Mouse (Mus musculus): ENCODE data around the gene Zmym4.
"Not testable (repeated sequence)": the region's sequence is repeated elsewhere in the genome, so short reads cannot be mapped to it uniquely, and the experiment has no call there.

Zmym4 gene

DNA sequence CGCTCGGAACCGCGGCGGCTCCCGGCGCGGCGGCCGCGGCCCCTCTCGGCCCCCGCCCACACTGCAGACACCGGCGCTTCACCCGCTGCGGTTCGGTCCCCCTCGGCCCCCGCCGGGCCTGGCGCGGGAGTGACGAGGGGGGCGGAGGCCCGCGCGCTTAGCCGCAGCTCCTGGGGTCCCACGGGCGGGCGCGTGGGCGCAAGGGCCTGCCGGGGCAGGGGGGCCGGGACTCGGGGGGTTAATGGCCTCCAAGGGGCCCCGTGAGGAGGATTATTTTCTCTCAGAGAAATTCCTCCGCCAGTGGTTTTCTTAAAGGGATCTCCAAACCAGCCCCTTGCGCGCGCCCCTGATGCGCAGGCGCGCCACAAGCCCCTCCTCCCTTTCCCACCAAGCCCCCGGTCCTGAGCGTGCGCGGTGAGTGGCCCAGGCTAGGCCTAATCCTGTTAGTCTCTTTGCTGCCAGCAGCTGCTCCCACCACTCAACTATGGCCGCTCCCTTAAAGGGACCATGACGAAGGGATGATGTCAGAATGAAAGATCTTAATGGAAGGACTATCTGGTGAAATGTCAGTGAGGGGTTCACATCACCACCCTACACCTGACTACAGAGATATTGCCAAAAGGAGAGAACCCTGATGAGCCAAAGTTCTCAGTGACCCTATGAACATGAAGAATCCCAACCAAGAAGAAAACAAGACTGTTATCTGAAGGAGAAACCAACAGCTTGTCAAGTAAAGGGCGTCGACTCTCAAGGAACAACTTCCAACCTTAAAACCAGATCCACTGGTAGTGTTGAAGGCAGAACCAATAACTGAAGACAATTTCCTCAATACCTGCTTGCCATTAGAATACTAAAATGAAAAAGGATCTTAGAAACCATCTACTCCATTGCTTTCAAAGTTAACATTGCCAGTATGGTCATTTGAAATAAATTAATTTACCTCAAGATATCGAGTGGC lies at the start of gene Zmym4:
Gene Zmym4 (minus strand): TSS at position 272 of the 958 bp plus-strand sequence.
- Histone ChIP-seq H3K27me3 (ENCODE audit: insufficient read depth, low read length) (no peaks in the 10 kb centered on the region), H3K36me3 (ENCODE audit: insufficient read depth, low read length) (0 out of 2 replicates have a peak, but pooled peaks cover 5% of the 10 kb centered on the region), H3K4me1 (replicated peaks; ENCODE audit: low read depth, low read length) (peaks cover 28% of the 10 kb centered on the region), H3K9me3 (ENCODE audit: low read length) (no peaks in the 10 kb centered on the region), H3K4me3 (replicated peaks; ENCODE audit: low read length) (peak within 1 kb of the TSS; percentile 94)
- TF ChIP-seq POU5F1 (IDR thresholded peaks at IDR 0.05; ENCODE audit: borderline replicate concordance, low read length), result no peak
- no peak for TF ChIP-seq CTCF (conservative IDR thresholded peaks at IDR 0.05; ENCODE audit: low read length)
- TF ChIP-seq NANOG (IDR thresholded peaks at IDR 0.05; ENCODE audit: borderline replicate concordance, low read length), result no peak

DNA sequence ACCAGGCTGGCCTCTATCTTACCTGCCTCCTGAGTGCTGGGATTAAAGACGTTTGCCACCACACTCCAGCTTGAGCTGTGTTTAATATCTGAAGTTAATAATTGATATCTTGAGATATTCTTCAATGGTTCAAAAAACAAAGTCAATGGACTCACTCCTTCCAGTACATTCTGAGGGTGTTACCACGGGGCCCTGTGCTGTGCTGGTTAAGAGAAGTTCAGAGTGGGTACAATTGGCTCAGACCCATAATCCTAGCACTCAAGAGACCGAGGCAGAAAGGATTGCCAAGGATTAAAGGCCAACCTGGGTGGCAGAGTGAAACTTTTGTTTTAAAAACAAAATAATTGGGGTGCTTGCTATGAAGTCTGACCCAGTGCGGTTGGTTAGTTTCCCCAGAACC lies 48.4 kb upstream of the Zmym4 start:
- TF ChIP-seq CTCF (conservative IDR thresholded peaks at IDR 0.05; ENCODE audit: low read length) (no peak), NANOG (IDR thresholded peaks at IDR 0.05; ENCODE audit: borderline replicate concordance, low read length) (no peak), POU5F1 (IDR thresholded peaks at IDR 0.05; ENCODE audit: borderline replicate concordance, low read length) (no peak)
- Histone ChIP-seq H3K4me3 (replicated peaks; ENCODE audit: low read length) (no peak overlapping the region), H3K9me3 (ENCODE audit: low read length) (no peaks in the 10 kb centered on the region), H3K4me1 (replicated peaks; ENCODE audit: low read depth, low read length) (peaks cover 25% of the 10 kb centered on the region), H3K27me3 (ENCODE audit: insufficient read depth, low read length) (no peaks in the 10 kb centered on the region), H3K36me3 (ENCODE audit: insufficient read depth, low read length) (no peaks in the 10 kb centered on the region)

DNA sequence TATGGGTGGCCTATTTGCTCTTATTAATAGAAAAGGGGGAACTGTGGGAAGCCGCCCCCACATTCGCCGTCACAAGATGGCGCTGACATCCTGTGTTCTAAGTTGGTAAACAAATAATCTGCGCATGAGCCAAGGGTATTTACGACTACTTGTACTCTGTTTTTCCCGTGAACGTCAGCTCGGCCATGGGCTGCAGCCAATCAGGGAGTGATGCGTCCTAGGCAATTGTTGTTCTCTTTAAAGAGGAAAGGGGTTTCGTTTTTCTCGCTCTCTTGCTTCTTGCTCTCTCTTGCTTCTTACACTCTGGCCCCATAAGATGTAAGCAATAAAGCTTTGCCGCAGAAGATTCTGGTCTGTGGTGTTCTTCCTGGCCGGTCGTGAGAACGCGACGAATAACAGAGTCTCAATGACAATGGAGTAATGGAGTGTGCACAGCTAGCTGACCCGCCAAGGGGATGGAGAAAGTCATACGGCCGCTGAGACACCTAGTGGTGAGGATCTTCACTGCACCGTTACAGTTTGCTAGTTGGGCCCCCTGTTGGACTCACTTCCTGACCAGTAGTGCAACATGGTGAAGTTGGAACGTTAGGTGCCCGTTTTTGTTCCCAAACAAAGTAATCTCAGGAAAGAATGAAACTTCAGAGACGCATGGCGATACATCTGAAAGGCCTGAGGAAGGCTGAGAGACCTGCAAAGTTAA lies 47.5 kb upstream of the Zmym4 start:
- not testable (repeated sequence) for H3K4me3 ChIP-seq (replicated peaks; ENCODE audit: low read length); H3K27me3 ChIP-seq (ENCODE audit: insufficient read depth, low read length); H3K9me3 ChIP-seq (ENCODE audit: low read length); H3K36me3 ChIP-seq (ENCODE audit: insufficient read depth, low read length)
- H3K4me1 ChIP-seq (replicated peaks; ENCODE audit: low read depth, low read length), result peaks cover 25% of the 10 kb centered on the region
- TF ChIP-seq CTCF (conservative IDR thresholded peaks at IDR 0.05; ENCODE audit: low read length), result peak; percentile 63

GRCm38 (mm10) chr4:127005113-127005936 lies 37.4 kb upstream of the Zmym4 start:
- peak overlapping the region; percentile 73 for H3K4me3 ChIP-seq (replicated peaks; ENCODE audit: low read length)
- H3K36me3 ChIP-seq (ENCODE audit: insufficient read depth, low read length), result no peaks in the 10 kb centered on the region
- H3K27me3 ChIP-seq (ENCODE audit: insufficient read depth, low read length), result no peaks in the 10 kb centered on the region
- no peak for TF ChIP-seq POU5F1 (IDR thresholded peaks at IDR 0.05; ENCODE audit: borderline replicate concordance, low read length)
- no peak for TF ChIP-seq NANOG (IDR thresholded peaks at IDR 0.05; ENCODE audit: borderline replicate concordance, low read length)
- no peak for TF ChIP-seq CTCF (conservative IDR thresholded peaks at IDR 0.05; ENCODE audit: low read length)
- no peaks in the 10 kb centered on the region for H3K9me3 ChIP-seq (ENCODE audit: low read length)
- H3K4me1 ChIP-seq (replicated peaks; ENCODE audit: low read depth, low read length), result peaks cover 51% of the 10 kb centered on the region

- H3K9me3 ChIP-seq (ENCODE audit: low read length), result no peaks in the 10 kb centered on the region
- TF ChIP-seq CTCF (conservative IDR thresholded peaks at IDR 0.05; ENCODE audit: low read length), result no peak
- TF ChIP-seq NANOG (IDR thresholded peaks at IDR 0.05; ENCODE audit: borderline replicate concordance, low read length), result no peak
- no peak for TF ChIP-seq POU5F1 (IDR thresholded peaks at IDR 0.05; ENCODE audit: borderline replicate concordance, low read length)
- H3K4me1 ChIP-seq (replicated peaks; ENCODE audit: low read depth, low read length), result peaks cover 56% of the 10 kb centered on the region
- no peaks in the 10 kb centered on the region for H3K36me3 ChIP-seq (ENCODE audit: insufficient read depth, low read length)
- no peaks in the 10 kb centered on the region for H3K27me3 ChIP-seq (ENCODE audit: insufficient read depth, low read length)
- peak overlapping the region; percentile 73 for H3K4me3 ChIP-seq (replicated peaks; ENCODE audit: low read length)
Measured at GRCm38 (mm10) chr4:127004384-127004783, 36.4 kb upstream of the Zmym4 start.

GRCm38 (mm10) chr4:127000601-127001105 lies 32.7 kb upstream of the Zmym4 start:
- TF ChIP-seq POU5F1 (IDR thresholded peaks at IDR 0.05; ENCODE audit: borderline replicate concordance, low read length), result no peak
- no peak for TF ChIP-seq CTCF (conservative IDR thresholded peaks at IDR 0.05; ENCODE audit: low read length)
- TF ChIP-seq NANOG (IDR thresholded peaks at IDR 0.05; ENCODE audit: borderline replicate concordance, low read length), result no peak
- H3K4me1 ChIP-seq (replicated peaks; ENCODE audit: low read depth, low read length), result peaks cover 44% of the 10 kb centered on the region

DNA sequence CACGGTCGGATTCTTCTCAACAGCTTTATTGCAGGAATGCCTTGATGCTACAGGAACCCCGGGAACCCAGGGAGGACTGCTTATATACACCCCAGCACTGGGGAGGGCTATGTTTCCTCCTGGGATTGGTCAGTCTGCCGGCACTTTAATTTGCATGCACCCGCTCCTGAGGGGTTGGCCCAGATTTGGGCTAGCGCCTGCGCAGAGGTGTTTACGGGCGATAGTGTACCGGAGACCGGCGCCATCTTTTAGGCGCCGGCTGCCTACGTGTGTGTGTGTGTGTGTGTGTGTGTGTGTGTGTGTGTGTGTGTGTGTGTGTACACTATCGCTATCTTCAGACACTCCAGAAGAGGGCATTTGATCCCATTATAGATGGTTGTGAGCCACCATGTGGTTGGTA lies 31.4 kb upstream of the Zmym4 start:
- peaks cover 31% of the 10 kb centered on the region for H3K4me1 ChIP-seq (replicated peaks; ENCODE audit: low read depth, low read length)
- not testable (repeated sequence) for H3K4me3 ChIP-seq (replicated peaks; ENCODE audit: low read length); H3K36me3 ChIP-seq (ENCODE audit: insufficient read depth, low read length); H3K27me3 ChIP-seq (ENCODE audit: insufficient read depth, low read length); H3K9me3 ChIP-seq (ENCODE audit: low read length)

More at GRCm38 (mm10) chr4:127000601-127001105, 32.7 kb upstream of the Zmym4 start:
- no peaks in the 10 kb centered on the region for H3K36me3 ChIP-seq (ENCODE audit: insufficient read depth, low read length)
- no peak overlapping the region; the same call in 1 of the 2 replicates for H3K4me3 ChIP-seq (replicated peaks; ENCODE audit: low read length)
- no peaks in the 10 kb centered on the region for H3K27me3 ChIP-seq (ENCODE audit: insufficient read depth, low read length)
- no peaks in the 10 kb centered on the region for H3K9me3 ChIP-seq (ENCODE audit: low read length)

DNA sequence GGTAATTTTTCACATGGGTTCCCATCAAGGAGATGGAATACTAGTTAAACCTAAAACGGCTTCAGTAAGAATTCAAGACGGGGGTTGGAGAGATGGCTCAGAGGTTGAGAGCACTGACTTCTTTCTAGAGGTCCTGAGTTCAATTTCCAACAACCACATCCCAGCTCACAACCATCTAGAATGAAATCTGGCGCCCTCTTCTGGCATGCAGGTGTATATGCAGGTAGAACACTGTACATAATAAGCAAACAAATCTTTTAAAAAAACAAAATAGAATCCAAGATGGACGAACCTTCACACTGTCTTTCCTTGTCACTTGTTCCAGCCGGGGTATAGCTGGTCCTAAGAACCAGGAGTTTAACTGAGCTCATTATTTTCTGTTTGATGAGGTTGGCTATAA lies 24.4 kb upstream of the Zmym4 start:
- Histone ChIP-seq H3K4me3 (replicated peaks; ENCODE audit: low read length) (no peak overlapping the region), H3K27me3 (ENCODE audit: insufficient read depth, low read length) (no peaks in the 10 kb centered on the region), H3K36me3 (ENCODE audit: insufficient read depth, low read length) (no peaks in the 10 kb centered on the region), H3K4me1 (replicated peaks; ENCODE audit: low read depth, low read length) (no peaks in the 10 kb centered on the region), H3K9me3 (ENCODE audit: low read length) (no peaks in the 10 kb centered on the region)
- TF ChIP-seq CTCF (conservative IDR thresholded peaks at IDR 0.05; ENCODE audit: low read length) (peak; percentile 90), POU5F1 (IDR thresholded peaks at IDR 0.05; ENCODE audit: borderline replicate concordance, low read length) (no peak)

Measured in E14TG2a.4 (cell line).